Mouse (Mus musculus) midbrain, embryonic 16.5 days (tissue): Measurements from ENCODE around the gene Me1. TPM values are rescaled to one million over a fixed set of nuclear protein-coding genes. Genes with fewer than 3 reads are reported as not detected.

Experiments used
- ATAC-seq: fragments of 200-750 bp; cut with Nextera tagmentation; 2 replicates; pipeline ENCODE4 v1.8.0; 2017; ENCODE audit warnings: moderate TSS enrichment
- H3K27ac ChIP-seq: fragments of 300-500 bp; sonication (generic); 2 replicates; pipeline ENCODE4 v1.5.1; 2014; ENCODE audit warnings: mild to moderate bottlenecking, low read length, mixed read lengths
- H3K27me3 ChIP-seq: fragments of 300-500 bp; sonication (generic); 2 replicates; pipeline ENCODE4 v1.6.1; 2014; ENCODE audit warnings: low read depth, low read length, mixed read lengths; ENCODE audit not compliant: control insufficient read depth, insufficient read depth
- H3K36me3 ChIP-seq: fragments of 300-500 bp; sonication (generic); 2 replicates; pipeline ENCODE4 v1.6.1; 2014; ENCODE audit warnings: mild to moderate bottlenecking, low read length, moderate library complexity, mixed read lengths; ENCODE audit not compliant: control insufficient read depth, insufficient read depth
- H3K4me1 ChIP-seq: fragments of 300-500 bp; sonication (generic); 2 replicates; pipeline ENCODE4 v1.6.1; 2014; ENCODE audit warnings: mild to moderate bottlenecking, low read length, mixed read lengths; ENCODE audit not compliant: control insufficient read depth, insufficient read depth
- H3K4me2 ChIP-seq: fragments of 300-500 bp; sonication (generic); 2 replicates; pipeline ENCODE4 v1.6.1; 2014; ENCODE audit warnings: mild to moderate bottlenecking, low read length, mixed read lengths
- H3K4me3 ChIP-seq: fragments of 300-500 bp; sonication (generic); 2 replicates; pipeline ENCODE4 v1.5.1; 2014; ENCODE audit warnings: low read depth, mild to moderate bottlenecking, low read length, moderate library complexity, mixed read lengths
- H3K9ac ChIP-seq: fragments of 300-500 bp; sonication (generic); 2 replicates; pipeline ENCODE4 v1.6.1; 2014; ENCODE audit warnings: low read depth, low read length, mixed read lengths
- H3K9me3 ChIP-seq: fragments of 300-500 bp; sonication (generic); replicated peaks from 2 replicates; pipeline ENCODE4 v1.6.1; 2014; ENCODE audit warnings: mild to moderate bottlenecking, low read length, mixed read lengths; ENCODE audit not compliant: control insufficient read depth, poor library complexity, severe bottlenecking
- WGBS: fragments of 180-500 bp; shearing (Covaris S2); extraction: QIAGEN DNeasy Blood & Tissue Kit; methylation state at CpG from one replicate; pipeline ENCODE4 v1.1.7; 2014; 5-methylcytosine and 5-hydroxymethylcytosine counted together
- polyA plus RNA-seq: library from polyadenylated mRNA; unstranded; fragments of >200 nt; fragmentation: Nextera tagmentation; extraction: Ambion mirVana; gene quantifications from 2 replicates; pipeline ENCODE4 v1.2.1, GENCODE M21; 2015

Me1 gene
- polyA plus RNA-seq, 1 experiment from 2014 or later: 51.5 TPM

DNA sequence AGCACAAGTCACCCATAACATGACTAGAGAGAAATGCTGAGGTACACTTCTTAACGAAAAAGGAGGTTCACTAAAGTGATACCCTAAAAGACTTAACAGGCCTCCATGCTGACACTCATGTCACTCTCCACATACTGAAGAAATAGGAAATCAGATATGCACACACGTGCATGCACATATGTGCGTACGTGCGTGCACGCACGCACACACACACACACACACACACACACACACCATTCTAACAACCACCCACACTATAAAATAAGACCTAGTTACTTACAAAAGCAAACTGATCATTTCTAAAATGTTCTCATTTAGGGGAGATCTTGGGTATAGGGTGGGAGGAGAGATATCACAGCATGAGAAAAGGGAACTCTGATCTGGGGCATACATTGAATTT lies 1.1 kb downstream of the Me1 start:
- 94% methylated on average over 7 of the region's 7 CpGs for WGBS
- H3K4me1 ChIP-seq: peaks cover 3% of the 10 kb centered on the region; the same call in 1 of the 2 replicates
- H3K36me3 ChIP-seq: no peaks in the 10 kb centered on the region
- H3K27ac ChIP-seq: no peak overlapping the region
- ATAC-seq: no peak
- no peaks in the 10 kb centered on the region for H3K27me3 ChIP-seq
- no peak overlapping the region for H3K9ac ChIP-seq
- peak overlapping the region; percentile 80 for H3K4me2 ChIP-seq
- peak overlapping the region; percentile 83 for H3K4me3 ChIP-seq
- H3K9me3 ChIP-seq: no peaks in the 10 kb centered on the region

DNA sequence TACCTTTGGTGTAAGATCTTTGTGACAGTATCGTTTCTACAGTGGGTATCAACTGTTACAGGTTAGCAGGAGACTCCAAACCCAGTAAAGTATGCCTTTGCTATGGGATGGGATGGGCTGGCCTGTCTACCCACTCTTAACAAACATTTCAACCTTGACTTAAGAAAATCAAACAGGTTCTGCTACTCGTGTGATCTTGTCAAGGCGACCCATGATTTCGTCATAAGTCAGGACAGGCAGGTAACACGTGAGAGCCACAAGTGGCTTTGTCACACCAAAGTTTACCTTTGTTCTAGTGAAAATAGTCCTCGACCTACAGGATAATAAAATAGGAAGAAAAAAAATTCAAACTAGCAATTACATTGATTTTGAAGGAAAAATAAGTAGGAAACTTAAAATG lies 1.8 kb downstream of the Me1 start:
- H3K9me3 ChIP-seq: no peaks in the 10 kb centered on the region
- H3K36me3 ChIP-seq: no peaks in the 10 kb centered on the region
- H3K4me3 ChIP-seq: no peak overlapping the region
- H3K9ac ChIP-seq: no peak overlapping the region
- H3K27me3 ChIP-seq: no peaks in the 10 kb centered on the region
- no peak overlapping the region for H3K27ac ChIP-seq
- H3K4me2 ChIP-seq: no peak overlapping the region
- 92% methylated on average over 6 of the region's 6 CpGs for WGBS
- peaks cover 3% of the 10 kb centered on the region; the same call in 1 of the 2 replicates for H3K4me1 ChIP-seq
- no peak for ATAC-seq

DNA sequence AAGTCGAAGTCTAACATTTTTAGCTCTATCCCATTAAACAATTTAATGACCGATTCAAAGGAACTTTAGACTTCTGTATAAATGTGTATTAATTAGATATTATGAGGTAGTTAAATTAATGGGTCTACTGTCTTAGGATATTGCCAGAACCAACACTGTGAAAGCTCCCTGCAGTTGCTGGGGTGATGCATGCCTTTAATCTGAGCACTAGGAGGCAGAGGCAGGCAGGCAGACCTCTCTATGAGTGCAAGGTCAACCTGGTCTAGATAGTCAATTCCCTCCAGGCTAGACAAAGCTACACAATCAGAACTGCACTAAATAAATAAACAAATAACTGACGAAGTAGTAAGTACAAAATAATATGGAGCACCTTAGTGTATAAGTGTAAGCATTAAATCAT lies 3.1 kb downstream of the Me1 start:
- Histone ChIP-seq H3K36me3 (no peaks in the 10 kb centered on the region), H3K4me2 (no peak overlapping the region), H3K27ac (no peak overlapping the region), H3K4me1 (peaks cover 3% of the 10 kb centered on the region; the same call in 1 of the 2 replicates), H3K9me3 (no peaks in the 10 kb centered on the region), H3K9ac (no peak overlapping the region), H3K4me3 (no peak overlapping the region), H3K27me3 (no peaks in the 10 kb centered on the region)
- whole genome bisulfite sequencing: 85% methylated on average over 3 of the region's 3 CpGs
- no peak for ATAC-seq

DNA sequence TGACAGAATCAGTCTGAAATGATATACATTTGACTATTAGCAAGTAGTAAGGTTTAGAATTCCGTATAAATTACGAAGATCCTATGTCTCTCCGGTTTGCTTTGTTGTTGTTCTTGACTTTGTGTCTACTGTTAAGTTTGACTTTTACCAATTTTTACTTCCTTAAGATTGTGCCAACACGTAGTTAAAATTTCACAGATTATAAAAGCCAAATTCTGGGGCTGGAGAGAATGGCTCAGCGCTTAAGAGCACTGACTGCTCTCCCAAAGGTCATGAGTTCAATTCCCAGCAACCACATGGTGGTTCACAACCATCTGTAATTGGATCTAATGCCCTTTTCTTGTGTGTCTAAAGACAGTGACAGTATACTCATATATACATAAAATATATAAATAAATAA lies 3.5 kb downstream of the Me1 start:
- H3K9ac ChIP-seq: no peak overlapping the region
- H3K4me3 ChIP-seq: no peak overlapping the region
- ATAC-seq: no peak
- H3K27me3 ChIP-seq: no peaks in the 10 kb centered on the region
- peaks cover 3% of the 10 kb centered on the region; the same call in 1 of the 2 replicates for H3K4me1 ChIP-seq
- no peak overlapping the region for H3K4me2 ChIP-seq
- H3K9me3 ChIP-seq: no peaks in the 10 kb centered on the region
- H3K27ac ChIP-seq: no peak overlapping the region
- WGBS: 92% methylated on average over 5 of the region's 5 CpGs
- no peaks in the 10 kb centered on the region for H3K36me3 ChIP-seq

- Histone ChIP-seq H3K4me3 (no peak overlapping the region), H3K27ac (no peak overlapping the region), H3K4me1 (peaks cover 3% of the 10 kb centered on the region; the same call in 1 of the 2 replicates), H3K9me3 (no peaks in the 10 kb centered on the region), H3K4me2 (no peak overlapping the region), H3K36me3 (no peaks in the 10 kb centered on the region), H3K27me3 (no peaks in the 10 kb centered on the region), H3K9ac (no peak overlapping the region)
- ATAC-seq: no peak
- 86% methylated on average over 3 of the region's 3 CpGs for WGBS
These were observed 4.7 kb downstream of the Me1 start for GRCm38 (mm10) chr9:86691101-86691500.

DNA sequence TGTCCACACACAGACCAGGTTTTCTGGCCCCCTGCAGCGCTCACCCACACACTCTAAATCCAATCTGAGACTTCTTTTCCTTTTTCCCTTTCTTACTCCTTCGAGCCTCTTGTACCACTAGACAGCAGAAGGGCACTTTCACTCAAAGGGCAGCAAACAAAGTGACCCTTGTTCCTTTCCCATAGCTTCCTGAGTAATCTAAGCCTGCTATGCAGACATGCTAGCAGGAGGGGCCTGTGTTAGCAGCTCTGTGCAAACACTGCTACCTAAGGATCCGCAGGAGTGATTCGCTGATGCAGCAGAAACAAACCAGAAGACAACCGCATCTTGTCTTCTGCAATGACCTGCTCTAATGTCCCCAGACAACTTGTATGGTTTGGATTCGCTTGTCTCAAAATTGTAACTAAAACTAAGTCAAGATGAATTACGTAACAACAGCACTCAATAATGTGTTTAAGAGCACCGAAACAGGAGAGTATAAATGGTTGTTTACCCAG lies 12.0 kb downstream of the Me1 start:
- no peak for ATAC-seq
- H3K27me3 ChIP-seq: no peaks in the 10 kb centered on the region
- no peaks in the 10 kb centered on the region for H3K36me3 ChIP-seq
- H3K4me3 ChIP-seq: no peak overlapping the region
- 64% methylated on average over 8 of the region's 8 CpGs for WGBS
- no peak overlapping the region for H3K4me2 ChIP-seq
- H3K9me3 ChIP-seq: no peaks in the 10 kb centered on the region
- no peak overlapping the region for H3K27ac ChIP-seq
- no peak overlapping the region for H3K9ac ChIP-seq
- peaks cover 3% of the 10 kb centered on the region; the same call in 1 of the 2 replicates for H3K4me1 ChIP-seq

GRCm38 (mm10) chr9:86682844-86683243 lies 12.9 kb downstream of the Me1 start:
- no peak for ATAC-seq
- Histone ChIP-seq H3K27me3 (no peaks in the 10 kb centered on the region), H3K9ac (no peak overlapping the region), H3K4me1 (peaks cover 3% of the 10 kb centered on the region; the same call in 1 of the 2 replicates), H3K27ac (no peak overlapping the region), H3K4me3 (no peak overlapping the region), H3K9me3 (no peaks in the 10 kb centered on the region), H3K36me3 (no peaks in the 10 kb centered on the region), H3K4me2 (no peak overlapping the region)
- WGBS: 50% methylated on average over 6 of the region's 6 CpGs

- Histone ChIP-seq H3K27me3 (no peaks in the 10 kb centered on the region), H3K4me3 (no peak overlapping the region), H3K36me3 (no peaks in the 10 kb centered on the region), H3K4me1 (peaks cover 3% of the 10 kb centered on the region; the same call in 1 of the 2 replicates), H3K9ac (no peak overlapping the region), H3K9me3 (no peaks in the 10 kb centered on the region), H3K27ac (no peak overlapping the region), H3K4me2 (no peak overlapping the region)
- no peak for ATAC-seq
- 87% methylated on average over 4 of the region's 4 CpGs for WGBS
These were observed 13.5 kb downstream of the Me1 start for GRCm38 (mm10) chr9:86682278-86682677.

DNA sequence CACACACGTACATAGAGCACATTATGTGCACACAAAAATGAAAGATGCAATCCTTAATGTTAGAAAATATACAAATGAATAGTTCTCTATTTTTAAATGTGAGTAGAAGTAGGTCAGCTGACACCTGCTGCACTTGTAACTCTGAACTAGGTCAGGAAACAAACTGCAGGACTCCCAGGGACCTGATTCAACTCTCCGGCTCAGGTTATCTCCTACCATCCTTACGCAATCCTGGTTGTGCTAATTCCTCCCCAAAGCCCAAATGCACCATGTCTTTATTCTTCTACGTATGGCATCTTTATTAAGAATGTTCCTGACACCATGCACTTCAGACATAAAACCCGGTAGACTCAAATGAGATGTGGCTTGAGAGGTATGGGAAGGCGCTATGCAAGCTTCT lies 15.3 kb downstream of the Me1 start:
- no peaks in the 10 kb centered on the region for H3K27me3 ChIP-seq
- no peak overlapping the region for H3K4me3 ChIP-seq
- no peak overlapping the region for H3K4me2 ChIP-seq
- WGBS: 90% methylated on average over 6 of the region's 6 CpGs
- no peak for ATAC-seq
- peaks cover 3% of the 10 kb centered on the region; the same call in 1 of the 2 replicates for H3K4me1 ChIP-seq
- no peak overlapping the region for H3K27ac ChIP-seq
- no peak overlapping the region for H3K9ac ChIP-seq
- H3K36me3 ChIP-seq: no peaks in the 10 kb centered on the region
- H3K9me3 ChIP-seq: no peaks in the 10 kb centered on the region
